Mouse (Mus musculus) C2C12 (cell line): ENCODE results near the gene Rdh8. TPM values are rescaled to one million over a fixed set of nuclear protein-coding genes. Genes with fewer than 3 reads are reported as not detected.
"Not testable (repeated sequence)": the region's sequence is repeated elsewhere in the genome, so short reads cannot be mapped to it uniquely, and the experiment has no call there.

Experiments
- H3K27me3 ChIP-seq: one replicate; pipeline ENCODE4 v1.6.1; 2011; ENCODE audit not compliant: control insufficient read depth, insufficient read depth, insufficient read length
- H3K36me3 ChIP-seq: one replicate; pipeline ENCODE4 v1.6.1; 2011; ENCODE audit not compliant: control insufficient read depth, insufficient read depth
- H3K4me3 ChIP-seq: one replicate; pipeline ENCODE4 v1.5.1; 2011; ENCODE audit warnings: mild to moderate bottlenecking, control low read depth; ENCODE audit not compliant: poor library complexity, insufficient read depth, severe bottlenecking
- H3K79me2 ChIP-seq: one replicate; pipeline ENCODE4 v1.6.1; 2011; ENCODE audit not compliant: control insufficient read depth, insufficient read depth
- H3K79me3 ChIP-seq: one replicate; pipeline ENCODE4 v1.6.1; 2011; ENCODE audit warnings: low read depth, control low read depth
- H3ac ChIP-seq: one replicate; pipeline ENCODE3; 2011; ENCODE audit warnings: low read depth; ENCODE audit not compliant: control insufficient read depth, insufficient read length
- CEBPB ChIP-seq: IDR thresholded peaks from one replicate; pipeline ENCODE4 v1.6.1; 2011; ENCODE audit warnings: low read depth, mild to moderate bottlenecking, control low read depth, moderate library complexity
- CTCF ChIP-seq: IDR thresholded peaks from one replicate; pipeline ENCODE4 v1.5.1; 2011; ENCODE audit not compliant: control insufficient read depth, insufficient read depth, insufficient read length
- FOSL1 ChIP-seq: IDR thresholded peaks from one replicate; pipeline ENCODE4 v1.8.0; 2011; ENCODE audit warnings: mild to moderate bottlenecking, low read length; ENCODE audit not compliant: poor library complexity, insufficient read depth, severe bottlenecking
- MAX ChIP-seq: IDR thresholded peaks from one replicate; pipeline ENCODE4 v1.6.1; 2011; ENCODE audit warnings: mild to moderate bottlenecking, control low read depth
- MYOD1 ChIP-seq: IDR thresholded peaks from one replicate; pipeline ENCODE4 v1.6.1; 2011; ENCODE audit warnings: low read depth; ENCODE audit not compliant: control insufficient read depth, insufficient read length
- MYOG ChIP-seq: IDR thresholded peaks from one replicate; pipeline ENCODE4 v1.6.1; 2011; ENCODE audit not compliant: control insufficient read depth, insufficient read length; ENCODE audit errors: extremely low read depth
- USF1 ChIP-seq: IDR thresholded peaks from one replicate; pipeline ENCODE4 v1.6.1; 2011; ENCODE audit warnings: low read depth, mild to moderate bottlenecking, control low read depth, moderate library complexity
- polyA plus RNA-seq: library from polyadenylated mRNA; unstranded; fragments of >200 nt; fragmentation: generic; extraction: Trizol; gene quantifications from one replicate; pipeline ENCODE4 v1.2.1, GENCODE M21; 2012; ENCODE audit warnings: missing spikeins

Gene Rdh8
- polyA plus RNA-seq, 1 experiment = not detected

DNA sequence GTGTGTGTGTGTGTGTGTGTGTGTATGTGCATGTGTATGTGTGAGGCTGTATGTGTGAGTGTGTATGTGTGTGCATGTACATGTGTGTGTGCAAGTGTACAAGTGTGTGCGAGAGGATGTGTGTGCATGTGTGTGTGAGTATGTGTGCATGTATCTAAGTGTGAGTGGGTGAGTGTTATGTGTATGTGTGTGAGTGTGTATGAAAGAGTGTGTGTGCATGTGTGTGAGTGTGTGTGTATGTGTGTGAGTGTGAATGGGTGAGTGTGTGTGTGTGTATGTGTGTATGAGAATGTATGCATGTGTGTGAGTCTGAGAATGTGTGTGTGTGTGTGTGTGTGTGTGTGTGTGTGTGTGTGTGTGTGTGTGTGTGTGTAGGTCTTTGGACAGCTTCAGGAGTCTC, 9.8 kb downstream of the Rdh8 start:
- H3K36me3 ChIP-seq = no peaks in the 10 kb centered on the region
- TF ChIP-seq MAX (no peak), MYOG (no peak), USF1 (no peak), FOSL1 (no peak), CEBPB (no peak), CTCF (no peak), MYOD1 (no peak)
- H3K27me3 ChIP-seq = peaks cover 8% of the 10 kb centered on the region
- no peaks in the 10 kb centered on the region for H3K79me2 ChIP-seq
- H3K79me3 ChIP-seq = no peaks in the 10 kb centered on the region
- H3ac ChIP-seq = no peak overlapping the region
- no peak overlapping the region for H3K4me3 ChIP-seq

DNA sequence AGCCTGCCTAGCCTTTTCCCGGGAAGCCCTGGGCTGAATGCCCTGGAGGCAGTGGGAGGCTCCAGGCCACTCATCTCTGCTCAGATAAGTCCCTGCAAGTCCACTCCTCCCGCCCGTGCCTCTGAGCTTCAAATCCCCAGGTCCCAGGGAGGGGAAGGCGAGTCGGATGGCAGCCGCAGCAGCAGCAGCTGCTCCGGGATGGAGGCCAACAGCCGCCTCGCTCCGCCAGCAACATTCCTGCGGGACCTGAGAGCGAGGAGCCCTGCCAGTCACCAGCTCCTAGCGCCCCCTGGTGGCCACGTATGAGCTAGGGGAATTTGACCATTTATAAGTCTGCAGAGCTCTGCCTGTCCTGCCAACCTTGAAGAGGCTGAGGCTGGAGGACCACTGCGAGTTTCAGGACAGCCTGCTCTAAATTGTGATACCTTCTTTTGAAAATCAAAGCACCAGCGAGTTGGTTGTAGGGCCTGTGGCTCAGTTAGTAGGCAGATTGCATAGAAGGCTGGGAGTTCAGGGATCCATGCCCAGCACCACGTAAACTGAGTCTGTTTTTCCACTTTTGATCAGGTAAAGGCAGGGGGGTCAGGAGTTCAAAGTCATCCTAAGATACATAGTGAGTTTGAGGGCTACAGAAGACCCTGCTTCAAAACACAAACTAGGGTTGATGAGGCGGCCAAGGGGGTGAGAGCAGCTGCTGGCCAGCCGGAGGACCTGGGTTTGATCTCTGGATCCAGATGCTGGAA, 12.8 kb downstream of the Rdh8 start:
- Histone ChIP-seq H3K4me3 (no peak overlapping the region), H3ac (no peak overlapping the region), H3K79me3 (no peaks in the 10 kb centered on the region), H3K27me3 (peaks cover 16% of the 10 kb centered on the region), H3K36me3 (no peaks in the 10 kb centered on the region), H3K79me2 (no peaks in the 10 kb centered on the region)
- TF ChIP-seq FOSL1 (no peak), MYOD1 (peak; percentile 80), MAX (peak; percentile 73), CTCF (peak; percentile 84)

DNA sequence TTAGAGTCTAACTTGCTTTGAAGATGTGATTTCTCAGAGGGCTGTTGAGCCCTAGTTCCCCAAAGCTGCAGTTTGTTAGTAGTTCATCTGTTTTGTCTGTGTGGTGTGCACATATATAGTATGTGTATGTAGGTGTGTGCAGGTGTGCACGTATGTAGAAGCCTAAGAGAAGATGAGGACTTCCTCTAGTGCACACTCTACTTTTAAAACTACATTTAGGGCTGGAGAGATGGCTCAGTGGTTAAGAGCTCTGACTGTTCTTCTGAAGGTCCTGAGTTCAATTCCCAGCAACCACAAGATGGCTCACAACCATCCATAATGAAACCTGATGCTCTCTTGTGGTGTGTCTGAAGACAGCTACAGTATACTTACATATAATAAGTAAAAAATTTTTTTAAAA, 16.6 kb downstream of the Rdh8 start:
- Histone ChIP-seq H3K79me2 (no peaks in the 10 kb centered on the region), H3K79me3 (no peaks in the 10 kb centered on the region), H3K27me3 (peaks cover 16% of the 10 kb centered on the region), H3K4me3 (no peak overlapping the region), H3ac (no peak overlapping the region), H3K36me3 (no peaks in the 10 kb centered on the region)
- TF ChIP-seq CTCF (no peak), USF1 (no peak), CEBPB (no peak), MAX (no peak), MYOD1 (no peak), FOSL1 (no peak), MYOG (no peak)

GRCm38 (mm10) chr9:20835431-20835954, 17.2 kb downstream of the Rdh8 start:
- H3K4me3 ChIP-seq, H3K79me3 ChIP-seq, H3K36me3 ChIP-seq, H3ac ChIP-seq, H3K79me2 ChIP-seq: not testable (repeated sequence)
- peaks cover 16% of the 10 kb centered on the region for H3K27me3 ChIP-seq

GRCm38 (mm10) chr9:20837184-20837947, 19.1 kb downstream of the Rdh8 start:
- H3ac ChIP-seq = no peak overlapping the region
- no peaks in the 10 kb centered on the region for H3K79me2 ChIP-seq
- H3K4me3 ChIP-seq = no peak overlapping the region
- no peaks in the 10 kb centered on the region for H3K36me3 ChIP-seq
- H3K27me3 ChIP-seq = peaks cover 19% of the 10 kb centered on the region
- no peaks in the 10 kb centered on the region for H3K79me3 ChIP-seq
- TF ChIP-seq CTCF = no peak
- no peak for TF ChIP-seq USF1
- TF ChIP-seq MYOD1 = no peak

GRCm38 (mm10) chr9:20838931-20839330, 20.6 kb downstream of the Rdh8 start:
- H3K4me3 ChIP-seq = no peak overlapping the region
- no peaks in the 10 kb centered on the region for H3K79me2 ChIP-seq
- no peak overlapping the region for H3ac ChIP-seq
- H3K79me3 ChIP-seq = no peaks in the 10 kb centered on the region
- H3K36me3 ChIP-seq = no peaks in the 10 kb centered on the region
- H3K27me3 ChIP-seq = peaks cover 3% of the 10 kb centered on the region
- no peak for TF ChIP-seq CEBPB
- TF ChIP-seq CTCF = no peak
- TF ChIP-seq MAX = no peak
- TF ChIP-seq USF1 = no peak
- TF ChIP-seq MYOG = no peak
- no peak for TF ChIP-seq MYOD1
- TF ChIP-seq FOSL1 = no peak
